Mouse (Mus musculus): Measurements from ENCODE around the gene Mib2.

DNA sequence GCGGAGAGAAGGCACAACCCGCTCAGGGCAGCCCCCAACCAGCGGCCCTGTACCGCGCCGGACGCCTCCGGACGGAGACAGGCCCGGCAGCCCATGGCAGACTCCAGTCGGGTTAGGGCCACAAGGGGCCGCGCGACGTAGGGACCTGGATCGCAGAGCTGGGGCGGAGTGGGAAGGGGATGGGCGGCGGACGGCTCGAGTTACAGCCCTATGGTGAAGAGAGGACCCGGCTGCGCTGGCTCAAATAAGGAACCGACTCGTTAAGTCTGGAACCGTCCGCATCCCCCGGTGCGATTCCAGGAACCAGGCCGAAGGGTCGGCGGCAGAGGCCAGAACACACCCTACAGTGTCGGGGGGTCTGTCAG lies 15.9 kb downstream of the Mib2 start, which contains the start of gene Mmp23:
- TF ChIP-seq RAD21 (IDR thresholded peaks at IDR 0.05; ENCODE audit: low read depth, low read length) (no peak), CTCF (conservative IDR thresholded peaks at IDR 0.05 in 1 of 2, IDR thresholded peaks at IDR 0.05 in 1 of 2; ENCODE audit: low read depth in 2 of 2, low read length in 2 of 2) (no peak), MAX (IDR thresholded peaks at IDR 0.05; ENCODE audit: low read length) (no peak), NRF1 (IDR thresholded peaks at IDR 0.05; ENCODE audit: low read depth, low read length) (no peak), ZMIZ1 (IDR thresholded peaks at IDR 0.05; ENCODE audit: low read depth, low read length) (no peak), ZKSCAN1 (IDR thresholded peaks at IDR 0.05; ENCODE audit: borderline replicate concordance, low read depth, low read length) (no peak), POLR2A (IDR thresholded peaks at IDR 0.05; ENCODE audit: low read depth, low read length) (no peak), JUND (conservative IDR thresholded peaks at IDR 0.05; ENCODE audit: low read depth, low read length) (no peak), EP300 (IDR thresholded peaks at IDR 0.05; ENCODE audit: low read length) (no peak), SIN3A (IDR thresholded peaks at IDR 0.05; ENCODE audit: low read length) (no peak), CHD1 (IDR thresholded peaks at IDR 0.05; ENCODE audit: low read depth, low read length) (no peak), USF2 (conservative IDR thresholded peaks at IDR 0.05; ENCODE audit: low read depth, low read length) (no peak)

Measured in CH12.LX (cell line).